Mouse (Mus musculus) heart, adult 2 months (tissue): ENCODE measurements around the gene Tbx15. TPM values are rescaled to one million over a fixed set of nuclear protein-coding genes. Genes with fewer than 3 reads are reported as not detected.

ENCODE experiments used
- DNase-seq, 2 experiments: peaks; one replicate each; pipeline ENCODE4 v3.0.0; 2021
- H3K27ac ChIP-seq: fragments of 200-600 bp; 2 replicates; pipeline ENCODE4 v1.8.1; 2022
- H3K27me3 ChIP-seq: fragments of 200-500 bp; 2 replicates; pipeline ENCODE4 v1.6.1; 2012; ENCODE audit warnings: mild to moderate bottlenecking, low read length, inconsistent platforms, mixed read lengths; ENCODE audit not compliant: control insufficient read depth, insufficient read depth
- H3K36me3 ChIP-seq: fragments of 200-500 bp; 2 replicates; pipeline ENCODE4 v1.6.1; 2012; ENCODE audit warnings: low read length, inconsistent platforms; ENCODE audit not compliant: control insufficient read depth, insufficient read depth
- H3K4me1 ChIP-seq: fragments of 200-500 bp; 2 replicates; pipeline ENCODE4 v1.6.1; 2011; ENCODE audit warnings: low read length; ENCODE audit not compliant: control insufficient read depth, insufficient read depth
- H3K4me3 ChIP-seq: fragments of 200-600 bp; 2 replicates; pipeline ENCODE4 v1.8.1; 2022
- H3K79me2 ChIP-seq: fragments of 200-500 bp; replicated peaks from 2 replicates; pipeline ENCODE4 v1.6.1; 2012; ENCODE audit warnings: mild to moderate bottlenecking, inconsistent platforms, low read length, moderate library complexity, mixed read lengths; ENCODE audit not compliant: control insufficient read depth, insufficient read depth
- H3K9ac ChIP-seq: fragments of 200-500 bp; 2 replicates; pipeline ENCODE4 v1.6.1; 2012; ENCODE audit warnings: low read depth, mild to moderate bottlenecking, control low read depth, inconsistent platforms, low read length, mixed read lengths
- CTCF ChIP-seq: fragments of 200-600 bp; IDR thresholded peaks from 2 replicates; pipeline ENCODE4 v1.8.1; 2022; ENCODE audit warnings: antibody characterized with exemption, mild to moderate bottlenecking, moderate library complexity
- EP300 ChIP-seq: fragments of 200-500 bp; IDR thresholded peaks from 2 replicates; pipeline ENCODE4 v1.6.1; 2011; ENCODE audit warnings: low read depth, low read length, control low read depth; ENCODE audit not compliant: insufficient read depth
- POLR2A ChIP-seq: fragments of 200-500 bp; IDR thresholded peaks from 2 replicates; pipeline ENCODE4 v1.6.1; 2011; ENCODE audit warnings: mild to moderate bottlenecking, low read depth, low read length, control low read depth; ENCODE audit not compliant: insufficient read depth
- WGBS: fragments of 180-500 bp; shearing (Covaris S2); methylation state at CpG from one replicate; pipeline ENCODE4 v1.1.7; 2018; 5-methylcytosine and 5-hydroxymethylcytosine counted together
- intact Hi-C: fragments of 180-260 bp; cut with DNase I; formaldehyde crosslinking; loops from one replicate; pipeline ENCODE4 v1.15.1; 2025
- microRNA-seq, 2 experiments: library from miRNA; unstranded; fragments of <30 nt; microRNA quantifications; one replicate each; pipeline ENCODE4 v1.2.0; 2021
- polyA plus RNA-seq: library from polyadenylated mRNA; depleted of rRNA; stranded (reverse); fragments of >200 nt; gene quantifications from 2 replicates; pipeline ENCODE4 v1.2.3, GENCODE M21; 2012; rRNA removed
- total RNA-seq, 2 experiments: library from RNA; stranded (reverse); gene quantifications; 2 replicates each; pipeline ENCODE4 v1.2.3; 2021

The Tbx15 gene
- total and polyA plus RNA-seq, 3 experiments, result 0.07 to 0.29 (median 0.27) TPM

- TF ChIP-seq POLR2A (no peak), CTCF (no peak), EP300 (no peak)
- Histone ChIP-seq H3K4me3 (no peak overlapping the region), H3K27me3 (no peaks in the 10 kb centered on the region), H3K27ac (no peak overlapping the region), H3K9ac (no peak overlapping the region), H3K4me1 (no peaks in the 10 kb centered on the region), H3K36me3 (no peaks in the 10 kb centered on the region), H3K79me2 (no peaks in the 10 kb centered on the region)
- WGBS, result 61% methylated on average over 2 of the region's 2 CpGs
- intact Hi-C loops, result no loop called here
- DNase-seq, result no peak
Observed at GRCm38 (mm10) chr3:99379616-99380250, 139.6 kb downstream of the Tbx15 start.

DNA sequence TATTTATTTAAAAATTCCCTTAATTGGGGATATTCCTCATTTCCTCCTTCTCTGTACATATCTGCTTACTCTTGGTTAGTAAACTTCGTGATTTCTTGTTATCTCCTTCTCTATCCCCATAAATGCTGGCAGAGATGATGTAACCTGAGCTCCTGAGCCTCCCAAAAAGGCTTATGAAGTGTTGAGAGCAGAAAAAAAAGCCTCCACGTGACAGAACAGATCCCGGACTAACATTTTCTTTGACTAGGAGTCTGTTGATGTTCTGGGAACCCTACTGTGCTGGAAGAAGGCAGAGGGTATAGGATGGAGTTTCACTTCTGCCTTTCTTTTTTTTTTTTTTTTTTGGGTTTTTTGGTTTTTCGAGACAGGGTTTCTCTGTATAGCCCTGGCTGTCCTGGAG, 146.9 kb downstream of the Tbx15 start:
- TF ChIP-seq CTCF (no peak), EP300 (no peak), POLR2A (no peak)
- H3K79me2 ChIP-seq, result no peaks in the 10 kb centered on the region
- H3K4me1 ChIP-seq, result no peaks in the 10 kb centered on the region
- DNase-seq, result no peak
- WGBS, result 31% methylated on average over 4 of the region's 4 CpGs
- no peak overlapping the region for H3K4me3 ChIP-seq
- H3K9ac ChIP-seq, result no peak overlapping the region
- no peak overlapping the region for H3K27ac ChIP-seq
- H3K27me3 ChIP-seq, result no peaks in the 10 kb centered on the region
- H3K36me3 ChIP-seq, result no peaks in the 10 kb centered on the region
- intact Hi-C loops, result no loop called here

Small RNA genes lying within 50 kb of the gene (microRNA-seq; reads per million reads assigned to microRNA genes)
- gene Mir6481, result 0 reads per million in 2 experiments

Other genes with a start within 250 kb of the Tbx15 start
- gene Wars2, start 99.3 kb upstream of the Tbx15 start, total RNA-seq, result 1 to 10 TPM; 6.4 to 6.6 TPM
- gene Wars2, start 99.3 kb upstream of the Tbx15 start, polyA plus RNA-seq, result 3.5 and 4.3 TPM in 2 replicates